13 mouse cellular contexts compared by ENCODE assay signal in the genomic region with DNA sequence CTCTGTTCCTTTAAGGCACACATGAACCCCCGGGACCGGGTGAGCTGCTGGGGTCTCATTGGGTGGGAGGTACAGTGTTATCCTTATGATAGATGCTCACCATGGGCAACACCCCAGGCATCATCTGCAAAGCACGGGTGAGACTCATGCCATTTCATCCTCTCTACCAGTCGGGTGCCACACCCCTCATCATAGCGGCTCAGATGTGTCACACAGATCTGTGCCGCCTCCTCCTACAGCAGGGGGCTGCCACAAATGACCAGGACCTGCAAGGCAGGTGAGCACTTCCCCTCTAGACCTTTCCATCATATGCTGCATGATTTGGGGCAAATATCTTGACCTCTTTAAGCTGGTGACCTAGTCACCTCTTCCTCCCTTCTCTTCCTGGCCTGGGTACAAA.
"Had no signal": no experiment of that assay in that cellular context is flagged by ENCODE, and none has a peak within 500 bp of the region (broad histone marks: within the 10 kb centered on the region; RNA-seq: fewer than 3 reads in every experiment).

No protein-coding gene starts in this region.

- H3K4me3 ChIP-seq: limb, embryonic 13.5 days; midbrain, embryonic 15.5 days had no signal

- H3K36me3 ChIP-seq: limb, embryonic 13.5 days; midbrain, embryonic 15.5 days had no signal

- H3K4me2 ChIP-seq: limb, embryonic 13.5 days; midbrain, embryonic 15.5 days had no signal

- H3K9ac ChIP-seq: limb, embryonic 13.5 days; liver, embryonic 14.5 days; midbrain, embryonic 15.5 days had no signal

- ATAC-seq: midbrain, embryonic 15.5 days had no signal

- H3K9me3 ChIP-seq: limb, embryonic 13.5 days; midbrain, embryonic 15.5 days had no signal

- DNase-seq: kidney, adult 11 months; kidney, adult 9 months; kidney, postnatal 36 days; layer of hippocampus, adult 9-11 months; layer of hippocampus, postnatal 36 days; left cerebral cortex, postnatal 4 days; lung, adult 18-20 months; retina, postnatal 1 day; right cerebral cortex, postnatal 25 days had no signal

- H3K27me3 ChIP-seq: limb, embryonic 13.5 days had no signal

- H3K27ac ChIP-seq: kidney, postnatal 0 days; limb, embryonic 13.5 days; liver, embryonic 14.5 days; midbrain, embryonic 15.5 days had no signal
